Mouse (Mus musculus): ENCODE measurements around the gene Serpinf1. TPM values are rescaled to one million over a fixed set of nuclear protein-coding genes. Genes with fewer than 3 reads are reported as not detected.
A peak's percentile ranks its signal among the peaks of the same experiment; 100 is the strongest.

The Serpinf1 gene
- total RNA-seq, 4 experiments from 2014 or later, result 13.2 to 18.3 (median 16.8) TPM

Small RNA genes lying within 50 kb of the gene (microRNA-seq; reads per million reads assigned to microRNA genes)
- gene Mir22, result 116,387 reads per million, percentile 100 among the genes with 10 or more reads in this experiment

Other genes with a start within 250 kb of the Serpinf1 start
- 1 to 10 TPM; 5.6 to 6.9 (median 5.9) TPM for gene Ovca2, start 243.9 kb downstream of the Serpinf1 start, total RNA-seq (2022)
- gene Dph1, start 231.5 kb downstream of the Serpinf1 start, total RNA-seq (2022), result 10 to 100 TPM in 2 of 4 experiments, 1 to 10 TPM in 2; 8.1 to 11.2 (median 9.7) TPM
- 1 to 10 TPM; 5.2 to 7.9 (median 6.8) TPM for gene Rtn4rl1, start 228.9 kb downstream of the Serpinf1 start, total RNA-seq (2022)
- 10 to 100 TPM; 62.6 to 69.4 (median 67.4) TPM for gene Rpa1, start 74.4 kb downstream of the Serpinf1 start, total RNA-seq (2022)
- gene Smyd4, start 74.3 kb downstream of the Serpinf1 start, total RNA-seq (2022), result 10 to 100 TPM in 1 of 4 experiments, 1 to 10 TPM in 3; 5.7 to 10.1 (median 8.3) TPM
- not detected for gene Serpinf2, start 16.9 kb upstream of the Serpinf1 start, total RNA-seq (2022)
- 10 to 100 TPM in 1 of 4 experiments, 1 to 10 TPM in 3; 7.9 to 10.1 (median 8.8) TPM for gene Wdr81, start 32.0 kb upstream of the Serpinf1 start, total RNA-seq (2022)
- gene Tlcd2, start 39.0 kb upstream of the Serpinf1 start, total RNA-seq (2022), result 1 to 10 TPM; 2.8 to 5.1 (median 4.0) TPM
- gene Prpf8, start 64.1 kb upstream of the Serpinf1 start, total RNA-seq (2022), result 10 to 100 TPM; 92.4 to 99.5 (median 94.6) TPM
- gene Rilp, start 87.4 kb upstream of the Serpinf1 start, total RNA-seq (2022), result 10 to 100 TPM; 47.8 to 61.5 (median 56.2) TPM
- gene Scarf1, start 90.8 kb upstream of the Serpinf1 start, total RNA-seq (2022), result 1 to 10 TPM; 6.3 to 8.5 (median 7.4) TPM
- gene Slc43a2, start 109.0 kb upstream of the Serpinf1 start, total RNA-seq (2022), result 10 to 100 TPM; 13.2 to 22.8 (median 20.1) TPM
- 100 to 1,000 TPM in 3 of 4 experiments, 10 to 100 TPM in 1; 89.5 to 110 (median 105) TPM for gene Pitpna, start 165.4 kb upstream of the Serpinf1 start, total RNA-seq (2022)
- 10 to 100 TPM; 29.3 to 34.3 (median 32.3) TPM for gene Inpp5k, start 208.3 kb upstream of the Serpinf1 start, total RNA-seq (2022)
- 10 to 100 TPM; 84.0 to 98.9 (median 92.7) TPM for gene Myo1c, start 227.8 kb upstream of the Serpinf1 start, total RNA-seq (2022)

All from heart, adult 8-10 months (tissue).